Mouse (Mus musculus): ENCODE results near the gene Acadm. TPM values are rescaled to one million over a fixed set of nuclear protein-coding genes. Genes with fewer than 3 reads are reported as not detected.
A peak's percentile ranks its signal among the peaks of the same experiment; 100 is the strongest.

The Acadm gene
- 42.1 and 92.6 TPM in 2 replicates for total RNA-seq (2014; rRNA removed)
- polyA plus RNA-seq (2015; fragmentation: Nextera tagmentation; extraction: Ambion mirVana), result 67.9 and 71.9 TPM in 2 replicates

GRCm38 (mm10) chr3:153944335-153944990 is at the start of gene Acadm:
TSS of gene Acadm (minus strand) at chr3:153944632.
- ATAC-seq, result peak; percentile 97

DNA sequence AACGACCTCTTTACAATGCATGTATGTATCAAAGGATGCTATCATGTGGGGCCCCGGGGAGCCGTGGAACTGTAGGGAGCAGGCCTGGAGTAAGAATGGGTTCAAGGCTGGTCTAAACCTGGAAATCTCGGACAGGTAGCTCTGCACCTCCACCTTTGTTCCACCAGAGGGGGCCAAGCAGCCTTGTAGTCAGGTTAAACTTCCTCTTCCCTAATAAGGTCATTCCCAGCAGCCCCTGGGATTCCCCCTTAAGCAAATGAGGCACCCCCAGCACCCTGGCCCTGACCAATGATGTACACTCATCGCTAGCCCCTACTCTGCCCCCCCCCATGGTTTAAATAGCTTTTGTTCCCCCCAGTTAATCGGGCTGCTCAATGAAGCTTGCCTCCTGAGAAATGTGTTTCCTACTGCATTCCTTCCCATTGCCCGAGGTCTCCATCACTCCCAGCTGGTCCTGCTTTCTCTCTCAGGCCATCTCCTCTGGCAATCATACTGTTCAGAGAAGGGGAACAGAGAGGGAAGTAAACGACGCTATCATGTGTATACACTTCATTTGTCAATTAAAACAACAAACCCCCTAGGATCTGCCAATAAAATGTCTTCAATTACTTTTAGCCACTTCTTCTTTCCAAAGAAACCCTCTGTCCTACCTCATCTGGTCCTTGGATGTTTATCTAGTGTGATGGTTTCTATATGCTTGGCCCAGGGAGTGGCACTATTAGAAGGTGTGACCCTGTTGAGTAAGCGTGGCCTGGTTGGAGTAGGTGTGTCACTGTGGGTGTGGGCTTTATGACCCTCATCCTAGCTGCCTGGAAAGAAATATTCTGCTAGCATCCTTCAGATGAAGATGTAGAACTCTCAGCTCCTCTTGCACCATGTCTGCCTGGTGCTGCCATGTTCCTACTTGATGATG is 40.3 kb upstream of the Acadm start:
- Histone ChIP-seq H3K4me3 (ENCODE audit: low read length) (no peak overlapping the region), H3K9ac (replicated peaks; ENCODE audit: low read length) (no peak overlapping the region), H3K27ac (no peak overlapping the region), H3K4me2 (ENCODE audit: low read depth, low read length) (peak overlapping the region; percentile 19; the same call in 1 of the 2 replicates), H3K4me1 (ENCODE audit: insufficient read depth, low read length) (no peaks in the 10 kb centered on the region), H3K9me3 (ENCODE audit: low read length) (no peaks in the 10 kb centered on the region), H3K27me3 (ENCODE audit: insufficient read depth, low read length) (no peaks in the 10 kb centered on the region), H3K36me3 (ENCODE audit: insufficient read depth, low read length) (no peaks in the 10 kb centered on the region)
- 51% methylated on average over 10 of the region's 10 CpGs for WGBS
- ATAC-seq (peak; percentile 76), DNase-seq (ENCODE audit: low spot score) (peak; percentile 74)
- TF ChIP-seq CTCF (IDR thresholded peaks at IDR 0.05; ENCODE audit: low read depth), result peak; percentile 81

More at GRCm38 (mm10) chr3:153944335-153944990, at the start of gene Acadm:
- Histone ChIP-seq H3K4me3 (ENCODE audit: low read length) (peak within 1 kb of the TSS; percentile 87), H3K36me3 (ENCODE audit: insufficient read depth, low read length) (no peaks in the 10 kb centered on the region; the same call in 1 of the 2 replicates), H3K27me3 (ENCODE audit: insufficient read depth, low read length) (no peaks in the 10 kb centered on the region), H3K9ac (replicated peaks; ENCODE audit: low read length) (peak within 1 kb of the TSS; percentile 64), H3K4me1 (ENCODE audit: insufficient read depth, low read length) (peaks cover 9% of the 10 kb centered on the region; the same call in 1 of the 2 replicates), H3K9me3 (ENCODE audit: low read length) (no peaks in the 10 kb centered on the region), H3K27ac (peak within 1 kb of the TSS; percentile 75), H3K4me2 (ENCODE audit: low read depth, low read length) (peak within 1 kb of the TSS; percentile 67)
- DNase-seq (ENCODE audit: low spot score), result peak; percentile 97
- no peak; the same call in 1 of the 2 replicates for TF ChIP-seq CTCF (IDR thresholded peaks at IDR 0.05; ENCODE audit: low read depth)
- WGBS, result under 1% methylated on average over 41 of the region's 41 CpGs

DNA sequence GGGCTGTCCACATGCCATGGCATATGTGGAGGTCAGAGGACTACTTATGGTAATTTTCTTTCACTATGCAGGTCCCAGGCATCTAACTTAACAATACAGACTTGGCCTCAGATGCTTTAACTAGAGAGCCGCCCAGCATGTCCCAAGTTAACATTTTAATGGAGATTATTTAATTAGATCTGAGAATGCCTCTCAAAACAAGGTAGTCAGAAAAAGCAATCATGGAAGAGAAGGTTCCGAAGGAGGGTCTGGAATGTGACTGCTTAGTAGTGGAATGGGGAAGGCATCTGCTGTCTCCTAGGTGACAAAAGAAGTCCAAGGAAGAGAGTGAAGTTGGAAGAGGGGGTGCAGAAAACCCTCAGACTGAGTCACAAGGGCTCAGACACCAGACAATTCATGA is 36.2 kb upstream of the Acadm start:
- no peak overlapping the region for H3K4me2 ChIP-seq (ENCODE audit: low read depth, low read length)
- H3K4me1 ChIP-seq (ENCODE audit: insufficient read depth, low read length), result no peaks in the 10 kb centered on the region
- no peak overlapping the region for H3K9ac ChIP-seq (replicated peaks; ENCODE audit: low read length)
- ATAC-seq (no peak), DNase-seq (ENCODE audit: low spot score) (no peak)
- no peak for TF ChIP-seq CTCF (IDR thresholded peaks at IDR 0.05; ENCODE audit: low read depth)
- no peaks in the 10 kb centered on the region for H3K27me3 ChIP-seq (ENCODE audit: insufficient read depth, low read length)
- H3K36me3 ChIP-seq (ENCODE audit: insufficient read depth, low read length), result no peaks in the 10 kb centered on the region
- H3K9me3 ChIP-seq (ENCODE audit: low read length), result no peaks in the 10 kb centered on the region
- no peak overlapping the region for H3K4me3 ChIP-seq (ENCODE audit: low read length)
- no peak overlapping the region for H3K27ac ChIP-seq
- WGBS, result 31% methylated on average over 2 of the region's 2 CpGs

- no peak for TF ChIP-seq CTCF (IDR thresholded peaks at IDR 0.05; ENCODE audit: low read depth)
- Histone ChIP-seq H3K4me3 (ENCODE audit: low read length) (no peak overlapping the region), H3K4me2 (ENCODE audit: low read depth, low read length) (peak overlapping the region; percentile 83), H3K4me1 (ENCODE audit: insufficient read depth, low read length) (peaks cover 8% of the 10 kb centered on the region; the same call in 1 of the 2 replicates), H3K9ac (replicated peaks; ENCODE audit: low read length) (no peak overlapping the region), H3K27me3 (ENCODE audit: insufficient read depth, low read length) (no peaks in the 10 kb centered on the region), H3K27ac (no peak overlapping the region), H3K36me3 (ENCODE audit: insufficient read depth, low read length) (no peaks in the 10 kb centered on the region), H3K9me3 (ENCODE audit: low read length) (no peaks in the 10 kb centered on the region)
- DNase-seq (ENCODE audit: low spot score) (no peak), ATAC-seq (no peak)
- 69% methylated on average over 7 of the region's 7 CpGs for WGBS
Measured at GRCm38 (mm10) chr3:153975791-153976190, 31.4 kb upstream of the Acadm start.

GRCm38 (mm10) chr3:153975060-153975459 is 30.6 kb upstream of the Acadm start:
- WGBS, result 6% methylated on average over 6 of the region's 6 CpGs
- peak overlapping the region; percentile 59 for H3K4me3 ChIP-seq (ENCODE audit: low read length)
- no peaks in the 10 kb centered on the region for H3K36me3 ChIP-seq (ENCODE audit: insufficient read depth, low read length)
- DNase-seq (ENCODE audit: low spot score) (peak; percentile 54), ATAC-seq (peak; percentile 70)
- H3K27ac ChIP-seq, result peak overlapping the region; percentile 26; the same call in 1 of the 2 replicates
- no peak for TF ChIP-seq CTCF (IDR thresholded peaks at IDR 0.05; ENCODE audit: low read depth)
- H3K4me1 ChIP-seq (ENCODE audit: insufficient read depth, low read length), result peaks cover 8% of the 10 kb centered on the region; the same call in 1 of the 2 replicates
- peak overlapping the region; percentile 83 for H3K4me2 ChIP-seq (ENCODE audit: low read depth, low read length)
- no peaks in the 10 kb centered on the region for H3K9me3 ChIP-seq (ENCODE audit: low read length)
- no peak overlapping the region; the same call in 1 of the 2 replicates for H3K9ac ChIP-seq (replicated peaks; ENCODE audit: low read length)
- no peaks in the 10 kb centered on the region for H3K27me3 ChIP-seq (ENCODE audit: insufficient read depth, low read length)

GRCm38 (mm10) chr3:153973949-153974760 is 29.7 kb upstream of the Acadm start:
- TF ChIP-seq CTCF (IDR thresholded peaks at IDR 0.05; ENCODE audit: low read depth), result no peak
- no peaks in the 10 kb centered on the region for H3K9me3 ChIP-seq (ENCODE audit: low read length)
- peak overlapping the region; percentile 59 for H3K4me3 ChIP-seq (ENCODE audit: low read length)
- H3K4me1 ChIP-seq (ENCODE audit: insufficient read depth, low read length), result peaks cover 8% of the 10 kb centered on the region; the same call in 1 of the 2 replicates
- peak overlapping the region; percentile 83 for H3K4me2 ChIP-seq (ENCODE audit: low read depth, low read length)
- peak overlapping the region; percentile 26; the same call in 1 of the 2 replicates for H3K27ac ChIP-seq
- H3K36me3 ChIP-seq (ENCODE audit: insufficient read depth, low read length), result no peaks in the 10 kb centered on the region
- ATAC-seq (peak; percentile 21; the same call in 1 of the 2 replicates), DNase-seq (ENCODE audit: low spot score) (peak; percentile 42)
- H3K9ac ChIP-seq (replicated peaks; ENCODE audit: low read length), result peak overlapping the region; percentile 78
- 1% methylated on average over 20 of the region's 21 CpGs for WGBS
- H3K27me3 ChIP-seq (ENCODE audit: insufficient read depth, low read length), result no peaks in the 10 kb centered on the region
